Mouse (Mus musculus) regulatory T cell (primary cell): ENCODE measurements at regions not wholly inside any gene's neighbourhood (a gene's known extent, or its start where the extent isn't known, plus 50 kb on each side); places are given as distances from the start of the nearest gene placed in this dataset.

Experiments
- in situ Hi-C: fragments of 300-600 bp; cut with MboI, MseI; formaldehyde crosslinking; loops from one replicate; pipeline ENCODE4 v1.15.1; 2025; ENCODE audit warnings: high pct_unique_total_duplicates

GRCm38 (mm10) chr8:25407862-25408261, 583.7 kb upstream of the Adam5 start:
- in situ Hi-C loops, result loop anchor here (25.0 kb wide), 1 partner anchor 454 kb away; no protein-coding TSS in a partner anchor

DNA sequence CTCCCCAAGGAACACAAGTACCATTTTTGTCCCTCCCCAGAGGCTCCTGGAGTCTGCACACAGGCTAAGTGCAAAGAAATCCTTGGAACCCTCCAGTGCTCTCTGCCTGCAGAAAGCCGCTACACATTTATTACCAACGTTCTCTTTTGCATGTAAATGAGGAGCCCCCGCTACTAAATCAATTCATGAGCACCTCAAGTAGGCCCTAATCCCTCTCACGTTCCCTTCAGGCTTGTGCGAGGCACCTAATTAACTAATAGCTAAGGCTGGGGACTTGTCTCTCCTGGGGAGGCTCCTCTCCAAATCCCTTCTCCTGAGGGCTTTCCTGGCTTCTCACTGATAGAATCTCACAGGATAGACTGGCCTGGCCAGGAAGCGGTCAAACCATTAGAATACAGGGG, 568.6 kb upstream of the Adam5 start:
- in situ Hi-C loops, result no loop called here

- in situ Hi-C loops, result no loop called here
Measured at GRCm38 (mm10) chr8:25389947-25390346, 565.8 kb upstream of the Adam5 start.

DNA sequence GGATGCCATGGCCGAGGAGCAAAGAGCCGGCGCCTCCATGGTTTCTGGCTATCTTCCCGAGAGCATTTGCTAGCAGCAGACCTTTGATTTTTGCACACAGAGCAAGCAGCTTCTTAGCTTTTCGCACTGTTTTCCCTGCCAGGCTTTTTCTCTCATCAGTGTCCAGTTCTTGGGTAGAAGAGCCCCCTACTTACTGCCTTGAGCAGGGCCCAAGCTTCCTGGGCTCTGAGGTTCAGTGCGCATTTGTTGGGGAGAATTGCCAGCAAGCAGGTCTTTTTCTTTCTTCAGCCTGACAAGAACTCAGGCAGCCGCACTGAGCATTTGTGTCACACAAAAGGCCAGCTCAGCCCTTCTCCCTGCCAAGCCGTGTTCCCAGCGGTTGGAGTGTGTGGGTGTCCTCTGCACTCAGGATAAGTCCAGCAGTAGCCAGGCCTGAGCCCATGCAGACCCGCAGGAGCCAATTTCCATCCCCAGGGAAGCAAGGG, 565.2 kb upstream of the Adam5 start:
- in situ Hi-C loops, result no loop called here

- in situ Hi-C loops, result no loop called here
Measured at GRCm38 (mm10) chr8:25388811-25389210, 564.6 kb upstream of the Adam5 start.

DNA sequence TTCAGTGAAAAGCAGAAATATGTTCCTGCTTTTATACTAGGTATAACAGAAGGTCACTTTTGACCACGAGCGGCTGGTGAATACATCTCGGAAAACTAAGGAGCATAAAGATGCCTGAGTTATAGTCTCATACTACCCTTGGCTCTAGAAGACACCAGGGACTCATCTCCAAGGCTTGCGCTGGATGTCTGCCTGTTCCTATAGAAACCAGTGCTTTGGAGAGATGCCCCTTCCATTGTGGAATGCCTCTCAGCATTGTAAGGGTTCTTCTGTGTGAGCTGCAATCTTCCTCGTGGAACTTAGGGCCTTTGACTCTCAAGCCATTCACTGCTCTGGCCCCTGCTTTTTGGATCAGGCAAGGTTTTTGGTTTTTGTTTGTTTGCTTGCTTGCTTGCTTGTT, 561.0 kb upstream of the Adam5 start:
- in situ Hi-C loops, result no loop called here

DNA sequence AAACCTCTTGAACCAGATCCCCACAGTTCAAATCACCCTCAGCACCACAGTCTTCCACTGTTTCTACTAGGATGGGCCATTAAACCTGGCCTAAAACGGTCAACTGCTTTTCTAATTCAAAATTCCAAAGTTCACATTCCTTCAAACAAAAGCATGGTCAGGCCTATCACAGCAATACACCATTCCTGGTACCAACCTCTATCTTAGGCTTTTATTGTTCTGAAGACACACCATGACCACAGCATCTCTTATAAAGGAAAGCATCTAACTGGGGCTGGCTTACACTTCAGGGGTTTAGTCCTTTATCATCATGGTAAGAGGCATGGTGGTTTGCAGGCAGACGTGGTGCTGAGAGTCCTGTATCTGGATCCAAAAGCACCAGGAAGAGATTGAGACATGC, 560.4 kb upstream of the Adam5 start:
- in situ Hi-C loops, result no loop called here

DNA sequence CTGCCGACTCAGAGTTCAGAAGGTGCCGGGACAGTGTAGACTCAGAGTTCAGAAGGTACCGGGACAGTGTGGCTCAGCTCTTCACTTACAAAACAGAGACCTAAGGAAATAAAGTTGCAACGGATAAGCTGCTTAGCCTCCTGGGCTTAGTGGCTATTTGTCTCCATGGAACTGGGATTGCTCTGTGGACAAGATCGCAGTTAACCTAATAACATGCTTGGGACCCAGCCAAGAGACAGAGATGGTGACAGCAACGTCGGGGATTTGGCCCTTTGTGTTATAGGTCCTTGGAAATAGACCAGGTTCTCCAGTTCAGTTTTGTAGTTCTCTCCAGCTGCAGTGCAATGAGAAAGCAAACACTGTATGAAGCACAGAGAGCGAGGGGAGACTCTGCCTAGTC, 549.1 kb upstream of the Adam5 start:
- in situ Hi-C loops, result no loop called here

DNA sequence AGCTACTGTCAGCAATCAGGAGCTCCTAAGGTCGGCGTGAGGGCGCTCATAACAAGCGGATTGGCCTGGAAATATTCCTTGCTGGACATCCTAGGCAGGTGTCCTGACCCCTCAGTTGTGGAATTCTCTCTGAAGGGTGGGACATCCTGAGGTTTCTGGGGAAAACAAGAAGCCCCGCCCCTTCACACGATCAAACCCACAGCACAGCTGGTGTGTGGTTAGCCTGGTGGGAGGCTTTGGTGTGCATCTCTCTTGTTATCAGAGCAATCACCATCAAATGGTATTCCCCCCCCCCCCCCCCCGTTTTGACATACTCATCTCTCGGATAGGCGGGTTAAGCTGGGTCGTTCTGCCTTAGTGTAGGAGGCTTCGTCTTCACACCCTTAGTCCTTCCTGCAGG, 546.8 kb upstream of the Adam5 start:
- in situ Hi-C loops, result no loop called here

DNA sequence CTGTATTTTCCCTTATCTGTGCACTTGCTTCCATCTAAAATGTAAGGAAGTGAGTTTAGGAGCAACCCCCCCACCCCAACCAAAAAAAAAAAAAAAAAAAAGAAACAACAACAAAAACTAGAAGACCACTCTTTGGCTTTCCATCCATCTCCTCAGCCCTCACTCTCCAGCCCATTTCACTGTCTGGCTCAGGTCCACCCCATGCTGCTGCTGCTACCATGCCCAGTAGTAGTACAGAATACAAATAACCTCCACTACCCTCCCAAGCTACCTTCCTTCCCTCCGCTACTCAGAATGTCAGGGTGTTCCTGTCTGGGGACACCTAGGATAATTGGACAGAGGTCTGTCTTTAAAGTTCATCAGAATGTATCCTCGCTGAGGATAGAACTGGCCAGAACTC, 545.2 kb upstream of the Adam5 start:
- in situ Hi-C loops, result no loop called here

- in situ Hi-C loops, result no loop called here
Measured at GRCm38 (mm10) chr8:25368561-25369091, 544.5 kb upstream of the Adam5 start.

GRCm38 (mm10) chr8:25367806-25368549, 543.8 kb upstream of the Adam5 start:
- in situ Hi-C loops, result no loop called here

DNA sequence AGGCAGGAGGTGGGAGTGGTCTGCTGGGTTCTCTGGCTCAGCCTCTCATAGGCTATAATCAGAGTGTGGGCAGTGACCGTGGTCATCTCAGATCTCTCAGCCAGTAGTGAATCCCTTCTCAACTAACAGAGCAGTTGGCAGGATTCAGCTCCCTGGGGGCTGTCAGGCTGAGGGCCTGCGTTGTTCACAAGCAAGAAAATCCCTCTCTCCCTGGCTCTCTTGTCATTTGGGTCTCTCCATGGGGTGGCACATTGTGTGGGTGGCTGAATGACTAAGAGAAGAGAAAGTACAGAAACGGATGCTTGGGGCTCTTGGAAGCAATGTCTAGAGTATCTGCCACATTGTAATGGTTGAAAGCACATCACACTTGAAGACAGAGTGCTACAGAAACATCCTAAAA, 542.0 kb upstream of the Adam5 start:
- in situ Hi-C loops, result no loop called here

DNA sequence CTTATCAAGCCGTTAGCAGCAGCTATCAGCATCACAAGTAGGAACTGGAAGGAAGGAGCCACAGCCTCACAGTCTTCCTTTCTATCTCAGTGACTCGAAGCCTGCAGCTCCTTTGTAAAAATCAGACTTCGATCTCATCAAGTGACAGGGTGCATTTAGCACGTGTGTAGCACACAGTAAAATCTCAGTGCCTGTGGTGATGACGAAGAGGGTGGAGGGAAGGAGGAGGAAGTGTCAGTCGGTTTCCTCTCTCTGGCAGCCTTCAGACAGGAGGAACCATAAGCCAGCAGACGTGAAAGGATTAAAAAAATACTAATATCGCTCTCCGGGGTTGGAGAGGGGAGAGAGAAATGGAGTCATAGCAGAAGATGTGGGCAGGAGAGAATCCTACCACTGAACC, 538.5 kb upstream of the Adam5 start:
- in situ Hi-C loops, result no loop called here

DNA sequence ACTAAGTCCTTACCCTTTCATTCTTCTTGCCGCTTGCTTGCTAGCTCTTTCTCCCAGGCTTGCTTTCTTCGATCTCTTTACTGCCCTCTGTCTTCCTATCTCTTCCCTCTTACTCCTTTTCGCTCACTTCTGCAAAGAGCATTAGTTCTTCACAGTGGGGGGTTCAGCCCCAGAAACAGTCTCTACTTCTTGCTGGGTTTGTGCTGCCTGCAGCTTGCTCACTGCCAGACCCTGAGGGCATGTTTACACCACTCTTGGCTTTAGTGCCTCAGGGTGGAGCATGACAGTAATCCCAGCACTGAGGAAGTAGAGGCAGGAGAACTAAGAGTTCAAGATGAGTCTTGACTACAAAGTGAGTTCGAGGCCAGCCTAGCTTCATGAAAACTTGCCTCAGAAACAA, 538.0 kb upstream of the Adam5 start:
- in situ Hi-C loops, result no loop called here

DNA sequence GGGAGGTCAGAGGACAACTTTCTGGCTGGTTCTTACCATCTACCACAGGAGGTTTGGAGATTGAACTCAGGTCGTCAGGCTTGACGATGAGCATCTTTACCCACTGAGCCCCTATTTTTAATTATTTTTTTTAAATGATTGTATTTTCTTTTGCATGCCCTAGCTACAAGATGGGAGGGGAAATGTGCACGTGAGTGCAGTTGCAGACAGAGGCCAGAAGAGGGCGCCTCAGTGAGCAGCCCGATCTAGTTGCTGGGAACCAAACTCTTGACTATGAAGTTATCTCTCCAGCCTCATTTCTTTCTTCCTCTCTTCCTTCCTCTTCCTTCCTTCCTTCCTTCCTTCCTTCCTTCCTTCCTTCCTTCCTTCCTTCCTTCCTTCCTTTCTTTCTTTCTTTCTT, 537.3 kb upstream of the Adam5 start:
- in situ Hi-C loops, result no loop called here

GRCm38 (mm10) chr8:25358539-25359165, 534.5 kb upstream of the Adam5 start:
- in situ Hi-C loops, result loop anchor here (5.0 kb wide), 1 partner anchor 76 kb away; no protein-coding TSS in a partner anchor

GRCm38 (mm10) chr8:25353822-25354770, 529.9 kb upstream of the Adam5 start:
- in situ Hi-C loops, result no loop called here

- in situ Hi-C loops, result no loop called here
Measured at GRCm38 (mm10) chr8:25353405-25353804, 529.2 kb upstream of the Adam5 start.

DNA sequence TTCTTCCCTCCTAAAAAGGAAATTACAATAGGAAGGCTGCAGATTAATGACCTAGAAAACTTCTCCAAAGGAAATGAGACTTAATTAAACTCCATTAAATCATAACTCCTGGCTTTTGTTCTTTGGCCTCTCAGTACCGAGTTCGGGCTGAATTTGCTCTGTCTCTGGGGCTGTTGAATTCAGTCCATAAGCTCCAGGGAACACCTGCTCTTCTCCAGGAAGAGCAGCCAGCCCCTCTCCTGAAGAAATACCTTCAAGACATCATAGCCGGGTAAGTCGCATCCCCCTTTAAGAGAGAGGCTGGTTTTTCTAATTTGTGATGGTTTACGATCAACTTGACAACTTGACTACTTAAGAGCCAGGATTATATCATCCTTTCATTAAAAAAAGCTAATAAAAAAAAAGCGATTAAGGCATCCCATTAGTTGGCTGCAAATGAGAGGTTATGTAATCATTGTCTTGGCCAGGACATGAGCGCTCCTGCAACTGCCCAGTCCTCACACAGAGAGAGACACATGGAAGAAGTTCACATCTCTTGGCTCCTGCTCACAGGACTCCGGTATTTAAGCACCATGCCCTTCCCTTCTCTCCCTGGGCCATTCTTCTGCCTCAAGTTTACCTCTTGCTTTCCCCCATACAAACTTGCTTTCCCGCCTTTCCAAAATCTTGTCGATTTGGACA, 524.0 kb upstream of the Adam5 start:
- in situ Hi-C loops, result no loop called here

DNA sequence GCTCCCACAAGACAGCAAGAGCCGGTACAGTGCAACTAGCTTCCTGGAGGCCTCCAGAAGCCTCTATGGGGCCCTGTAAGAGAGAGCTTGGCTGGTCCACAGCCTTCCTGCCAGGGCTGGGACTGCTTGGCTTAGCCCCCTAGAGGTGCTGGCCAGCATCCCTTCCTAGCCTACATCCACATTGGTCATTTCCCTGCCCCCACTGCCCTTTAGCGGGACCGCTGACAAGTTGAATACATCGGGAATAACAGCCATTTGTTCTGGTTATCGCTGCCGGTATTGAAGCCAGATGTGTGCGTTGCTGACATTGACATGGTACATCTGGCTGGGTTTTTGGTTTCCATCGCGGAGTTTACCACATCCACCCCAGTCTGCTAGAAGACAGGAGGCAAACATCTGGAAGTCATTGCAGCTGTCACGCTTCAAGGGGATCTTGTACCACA, 519.0 kb upstream of the Adam5 start:
- in situ Hi-C loops, result no loop called here
